Mouse (Mus musculus): Measurements from ENCODE around the gene Golt1b. TPM values are rescaled to one million over a fixed set of nuclear protein-coding genes. Genes with fewer than 3 reads are reported as not detected.

Gene Golt1b
- polyA plus RNA-seq (2012; rRNA removed): 24.6 and 26.6 TPM in 2 replicates

DNA sequence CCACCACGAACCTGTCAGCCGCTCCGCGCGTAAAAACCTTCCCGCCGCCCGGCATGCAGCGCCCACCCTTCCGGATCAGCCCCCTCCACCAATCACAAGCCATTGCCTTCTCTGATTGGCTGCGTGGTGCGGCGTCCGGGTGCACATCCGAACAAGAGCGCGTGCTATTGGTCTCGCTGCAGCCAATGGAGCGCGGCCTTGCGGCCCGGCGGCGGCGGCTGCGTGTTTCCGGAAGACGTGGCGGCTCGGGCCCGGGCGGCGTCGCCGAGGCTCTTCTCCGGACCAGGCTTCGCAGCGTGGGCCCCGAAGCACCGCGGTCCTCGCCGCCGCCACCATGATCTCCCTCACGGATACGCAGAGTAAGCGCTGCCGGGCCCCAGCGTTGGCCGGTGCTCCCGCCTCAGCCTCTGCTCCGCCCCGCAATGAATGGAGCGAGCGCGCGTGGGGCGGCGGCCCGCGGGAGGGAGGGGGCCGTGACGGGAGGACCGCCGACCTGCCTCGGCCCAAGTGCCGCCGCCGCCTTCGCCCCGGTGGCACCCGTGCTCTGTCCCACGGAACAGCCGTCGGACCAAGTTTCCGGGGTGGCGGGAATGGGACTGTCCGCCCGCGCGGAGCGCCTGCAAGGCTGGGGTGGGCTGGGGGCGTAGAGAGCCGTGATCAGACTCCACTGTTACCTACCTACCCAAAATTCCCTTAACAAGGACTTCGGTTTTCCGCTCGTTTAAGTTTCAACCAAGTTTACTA lies at the start of gene Golt1b, which contains the start of gene Recql:
Golt1b (plus strand) TSS at position 211 of the 744 bp plus-strand sequence.
Recql (minus strand) TSS at position 77 of the 744 bp plus-strand sequence.

DNA sequence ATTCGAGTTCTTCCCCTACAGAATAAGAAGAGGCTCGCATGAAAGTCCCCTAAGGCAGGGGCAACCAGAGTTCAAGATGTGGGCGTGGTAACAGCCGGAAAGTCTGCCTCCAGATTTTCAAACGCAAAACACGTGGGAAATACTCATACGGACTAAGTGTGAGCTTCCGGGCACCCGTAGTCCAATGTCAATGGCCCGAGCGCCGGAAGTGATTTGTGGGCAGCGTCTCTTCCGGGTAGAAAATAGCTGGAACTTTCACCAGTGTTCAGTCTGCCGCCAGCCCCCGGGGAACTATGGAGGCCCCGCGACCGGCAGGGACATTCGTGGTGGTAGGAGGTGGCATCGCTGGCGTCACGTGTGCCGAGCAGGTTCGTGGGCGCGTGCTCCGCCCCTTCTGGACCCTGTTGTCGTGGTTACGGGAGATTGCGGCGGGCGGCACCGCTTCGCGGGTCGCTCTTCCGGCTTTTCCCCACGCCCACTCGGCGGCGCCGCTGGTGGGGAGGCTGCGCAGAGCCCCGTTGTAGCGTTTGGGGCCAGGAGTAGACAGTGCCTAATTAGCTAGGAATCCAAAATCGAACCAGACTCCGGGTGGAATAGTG lies 41.5 kb upstream of the Golt1b start, which contains the start of gene Pyroxd1:
Pyroxd1 (plus strand) TSS at position 215 of the 599 bp plus-strand sequence.

GRCm38 (mm10) chr6:142412906-142413491 lies 26.0 kb downstream of the Golt1b start, which contains the start of gene Spx:
Gene Spx (plus strand): TSS chr6:142413441.

Other genes starting within 250 kb of the Golt1b start
- 0.10 TPM in 1 of 2 replicates, not detected in the other for gene Slco1a6, start 178.7 kb upstream of the Golt1b start, polyA plus RNA-seq (2012; rRNA removed)
- 0.33 and 0.43 TPM in 2 replicates for gene Iapp, start 88.8 kb upstream of the Golt1b start, polyA plus RNA-seq (2012; rRNA removed)
- gene Slco1a5, start 64.2 kb upstream of the Golt1b start, polyA plus RNA-seq (2012; rRNA removed): 0.24 and 0.28 TPM in 2 replicates
- gene Pyroxd1, start 41.6 kb upstream of the Golt1b start, polyA plus RNA-seq (2012; rRNA removed): 14.1 and 14.6 TPM in 2 replicates
- gene Recql, start 134 bp upstream of the Golt1b start, polyA plus RNA-seq (2012; rRNA removed): 21.0 and 21.8 TPM in 2 replicates
- 12.3 and 13.3 TPM in 2 replicates for gene Spx, start 26.2 kb downstream of the Golt1b start, polyA plus RNA-seq (2012; rRNA removed)
- not detected in 2 replicates for gene Gys2, start 85.9 kb downstream of the Golt1b start, polyA plus RNA-seq (2012; rRNA removed)
- gene Ldhb, start 120.7 kb downstream of the Golt1b start, polyA plus RNA-seq (2012; rRNA removed): 361 and 427 TPM in 2 replicates
- 9.1 and 9.5 TPM in 2 replicates for gene Kcnj8, start 184.4 kb downstream of the Golt1b start, polyA plus RNA-seq (2012; rRNA removed)

Data from central nervous system, embryonic 14 days (tissue).